Mouse (Mus musculus) embryonic fibroblast, embryonic 13.5 days (primary cell): Measurements from ENCODE around the gene Rnft2.

Source experiments
- CTCF ChIP-seq: IDR thresholded peaks from 2 replicates; pipeline ENCODE4 v1.5.1; 2011; ENCODE audit warnings: mild to moderate bottlenecking, control low read depth, low read length, moderate library complexity, borderline replicate concordance; ENCODE audit not compliant: insufficient read depth
- POLR2A ChIP-seq: IDR thresholded peaks from 2 replicates; pipeline ENCODE4 v1.6.1; 2011; ENCODE audit warnings: low read depth, mild to moderate bottlenecking, control low read depth, low read length, moderate library complexity

- TF ChIP-seq CTCF (no peak), POLR2A (no peak)
Measured at GRCm38 (mm10) chr5:118273446-118273845, 28.5 kb upstream of the Rnft2 start.
